Mouse (Mus musculus): ENCODE measurements at regions not wholly inside any gene's neighbourhood (a gene's known extent, or its start where the extent isn't known, plus 50 kb on each side); places are given as distances from the start of the nearest gene placed in this dataset.

- no peak for DNase-seq
- intact Hi-C loops (cut with DNase I): no loop called here
Measured at GRCm38 (mm10) chr8:47769452-47769851, 52.5 kb upstream of the Cldn24 start.

GRCm38 (mm10) chr8:47768751-47769150, 53.2 kb upstream of the Cldn24 start:
- intact Hi-C loops (cut with DNase I): no loop called here
- no peak for DNase-seq

GRCm38 (mm10) chr8:47764480-47764879, 50.7 kb upstream of the Cdkn2aip start:
- intact Hi-C loops (cut with DNase I): no loop called here
- DNase-seq: peak; percentile 13

GRCm38 (mm10) chr8:47764068-47764467, 50.3 kb upstream of the Cdkn2aip start:
- intact Hi-C loops (cut with DNase I): no loop called here
- no peak for DNase-seq
